Mouse (Mus musculus): ENCODE results near the gene Trio.
"Not testable (repeated sequence)": the region's sequence is repeated elsewhere in the genome, so short reads cannot be mapped to it uniquely, and the experiment has no call there.

Gene Trio

GRCm38 (mm10) chr15:27770513-27771196, 255.0 kb downstream of the Trio start:
- DNase-seq (ENCODE audit: low spot score), result no peak

- no peak for DNase-seq (ENCODE audit: low spot score)
Observed at GRCm38 (mm10) chr15:27761416-27761815, 264.2 kb downstream of the Trio start.

- DNase-seq (ENCODE audit: low spot score), result no peak
Observed at GRCm38 (mm10) chr15:27760655-27761054, 265.0 kb downstream of the Trio start.

GRCm38 (mm10) chr15:27759890-27760289, 265.8 kb downstream of the Trio start:
- DNase-seq (ENCODE audit: low spot score), result no peak

GRCm38 (mm10) chr15:27758680-27759079, 267.0 kb downstream of the Trio start:
- DNase-seq (ENCODE audit: low spot score), result no peak

- DNase-seq (ENCODE audit: low spot score), result no peak
Observed at GRCm38 (mm10) chr15:27756426-27756825, 269.2 kb downstream of the Trio start.

- peak; percentile 50 for DNase-seq (ENCODE audit: low spot score)
Observed at GRCm38 (mm10) chr15:27754571-27755260, 270.9 kb downstream of the Trio start.

GRCm38 (mm10) chr15:27753923-27754322, 271.7 kb downstream of the Trio start:
- DNase-seq (ENCODE audit: low spot score), result no peak

- DNase-seq (ENCODE audit: low spot score), result no peak
Observed at GRCm38 (mm10) chr15:27752677-27753342, 272.8 kb downstream of the Trio start.

- peak; percentile 61 for DNase-seq (ENCODE audit: low spot score)
Observed at GRCm38 (mm10) chr15:27751612-27752405, 273.8 kb downstream of the Trio start.

GRCm38 (mm10) chr15:27748739-27749138, 276.9 kb downstream of the Trio start:
- no peak for DNase-seq (ENCODE audit: low spot score)

GRCm38 (mm10) chr15:27747512-27747911, 278.1 kb downstream of the Trio start:
- no peak for DNase-seq (ENCODE audit: low spot score)

- DNase-seq (ENCODE audit: low spot score), result no peak
Observed at GRCm38 (mm10) chr15:27744995-27745394, 280.7 kb downstream of the Trio start.

GRCm38 (mm10) chr15:27740080-27740479, 285.6 kb downstream of the Trio start:
- DNase-seq (ENCODE audit: low spot score), result peak; percentile 12

- DNase-seq (ENCODE audit: low spot score), result no peak
Observed at GRCm38 (mm10) chr15:27731818-27732217, 293.8 kb downstream of the Trio start.

GRCm38 (mm10) chr15:27726228-27726627, 299.4 kb downstream of the Trio start:
- DNase-seq (ENCODE audit: low spot score), result no peak

- peak; percentile 32 for DNase-seq (ENCODE audit: low spot score)
Observed at GRCm38 (mm10) chr15:27724796-27725680, 300.6 kb downstream of the Trio start.

GRCm38 (mm10) chr15:27724298-27724697, 301.4 kb downstream of the Trio start:
- peak; percentile 25 for DNase-seq (ENCODE audit: low spot score)

GRCm38 (mm10) chr15:27723746-27724145, 301.9 kb downstream of the Trio start:
- no peak for DNase-seq (ENCODE audit: low spot score)

GRCm38 (mm10) chr15:27720297-27720696, 305.4 kb downstream of the Trio start:
- DNase-seq (ENCODE audit: low spot score), result not testable (repeated sequence)

GRCm38 (mm10) chr15:27718668-27719067, 307.0 kb downstream of the Trio start:
- no peak for DNase-seq (ENCODE audit: low spot score)
